Mouse (Mus musculus) forebrain, embryonic 11.5 days (tissue): Measurements from ENCODE around the gene Gm11020. TPM values are rescaled to one million over a fixed set of nuclear protein-coding genes. Genes with fewer than 3 reads are reported as not detected.
"Not testable (repeated sequence)": the region's sequence is repeated elsewhere in the genome, so short reads cannot be mapped to it uniquely, and the experiment has no call there.

ENCODE experiments used
- ATAC-seq: fragments of 200-750 bp; cut with Nextera tagmentation; replicated peaks from 2 replicates; pipeline ENCODE4 v1.8.0; 2017; ENCODE audit warnings: moderate TSS enrichment; ENCODE audit not compliant: low FRiP score
- DNase-seq: peaks from one replicate; pipeline ENCODE4 v3.0.0-alpha.2; 2017; ENCODE audit warnings: low spot score
- H3K27ac ChIP-seq: fragments of 300-500 bp; sonication (generic); 2 replicates; pipeline ENCODE4 v1.5.1; 2014; ENCODE audit warnings: low read depth, low read length
- H3K27me3 ChIP-seq: fragments of 300-500 bp; sonication (generic); 2 replicates; pipeline ENCODE4 v1.6.1; 2014; ENCODE audit warnings: mild to moderate bottlenecking, low read length, mixed read lengths; ENCODE audit not compliant: control insufficient read depth, insufficient read depth
- H3K36me3 ChIP-seq: fragments of 300-500 bp; sonication (generic); 2 replicates; pipeline ENCODE4 v1.6.1; 2014; ENCODE audit warnings: mild to moderate bottlenecking, low read length, moderate library complexity, mixed read lengths; ENCODE audit not compliant: control insufficient read depth, insufficient read depth
- H3K4me1 ChIP-seq: fragments of 300-500 bp; sonication (generic); replicated peaks from 2 replicates; pipeline ENCODE4 v1.6.1; 2014; ENCODE audit warnings: low read length, mixed read lengths; ENCODE audit not compliant: control insufficient read depth, insufficient read depth
- H3K4me2 ChIP-seq: fragments of 300-500 bp; sonication (generic); 2 replicates; pipeline ENCODE4 v1.6.1; 2014; ENCODE audit warnings: low read depth, mild to moderate bottlenecking, low read length, moderate library complexity, mixed read lengths; ENCODE audit not compliant: severe bottlenecking
- H3K4me3 ChIP-seq: fragments of 300-500 bp; sonication (generic); 2 replicates; pipeline ENCODE4 v1.5.1; 2014; ENCODE audit warnings: low read depth, low read length
- H3K9ac ChIP-seq: fragments of 300-500 bp; sonication (generic); 2 replicates; pipeline ENCODE4 v1.6.1; 2014; ENCODE audit warnings: low read length
- H3K9me3 ChIP-seq: fragments of 300-500 bp; sonication (generic); 2 replicates; pipeline ENCODE4 v1.6.1; 2016; ENCODE audit warnings: low read length, mixed read lengths; ENCODE audit not compliant: control insufficient read depth
- WGBS: fragments of 180-500 bp; shearing (Covaris S2); extraction: QIAGEN DNeasy Blood & Tissue Kit; methylation state at CpG from one replicate; pipeline ENCODE4 v1.1.7; 2014; 5-methylcytosine and 5-hydroxymethylcytosine counted together
- polyA plus RNA-seq: library from polyadenylated mRNA; unstranded; fragments of >200 nt; fragmentation: Nextera tagmentation; extraction: Ambion mirVana; gene quantifications from 2 replicates; pipeline ENCODE4 v1.2.1, GENCODE M21; 2014

The Gm11020 gene
- not detected in 2 replicates for polyA plus RNA-seq

GRCm38 (mm10) chr8:104321267-104321666 is at the start of gene Gm11020:
Gm11020 (plus strand) TSS chr8:104321567.
- H3K4me2 ChIP-seq, DNase-seq, H3K27me3 ChIP-seq, H3K4me1 ChIP-seq, H3K9ac ChIP-seq, H3K27ac ChIP-seq, H3K9me3 ChIP-seq, H3K36me3 ChIP-seq, H3K4me3 ChIP-seq, ATAC-seq: not testable (repeated sequence)
- 89% methylated on average over 9 of the region's 11 CpGs for WGBS

GRCm38 (mm10) chr8:104293081-104293480 is 28.3 kb upstream of the Gm11020 start, which contains the start of gene Cmtm2a:
Cmtm2a (minus strand) TSS chr8:104293181.
- not testable (repeated sequence) for H3K9ac ChIP-seq, H3K4me1 ChIP-seq, H3K9me3 ChIP-seq, H3K36me3 ChIP-seq, H3K4me3 ChIP-seq, H3K27me3 ChIP-seq, ATAC-seq, DNase-seq, H3K27ac ChIP-seq, H3K4me2 ChIP-seq
- 95% methylated on average over 12 of the region's 12 CpGs for WGBS

GRCm38 (mm10) chr8:104294396-104294795 is 27.0 kb upstream of the Gm11020 start:
- Histone ChIP-seq H3K36me3 (no peaks in the 10 kb centered on the region), H3K4me3 (no peak overlapping the region), H3K9me3 (no peaks in the 10 kb centered on the region), H3K4me1 (no peaks in the 10 kb centered on the region), H3K9ac (no peak overlapping the region), H3K27ac (no peak overlapping the region), H3K4me2 (no peak overlapping the region), H3K27me3 (no peaks in the 10 kb centered on the region)
- DNase-seq, result no peak
- ATAC-seq, result no peak
- WGBS, result 79% methylated on average over 1 of the region's 1 CpGs

- not testable (repeated sequence) for H3K27ac ChIP-seq, H3K27me3 ChIP-seq, H3K4me1 ChIP-seq, H3K4me2 ChIP-seq, H3K9ac ChIP-seq, H3K4me3 ChIP-seq, H3K9me3 ChIP-seq, H3K36me3 ChIP-seq
- WGBS, result 11% methylated on average over 3 of the region's 3 CpGs
- DNase-seq (peak; percentile 60), ATAC-seq (peak; percentile 82)
These were observed 19.8 kb upstream of the Gm11020 start for GRCm38 (mm10) chr8:104301577-104301976.

- H3K36me3 ChIP-seq, H3K4me3 ChIP-seq, H3K9me3 ChIP-seq, H3K9ac ChIP-seq, DNase-seq, ATAC-seq, H3K27me3 ChIP-seq, H3K4me1 ChIP-seq, H3K4me2 ChIP-seq, H3K27ac ChIP-seq: not testable (repeated sequence)
- WGBS, result 97% methylated on average over 4 of the region's 4 CpGs
These were observed 18.8 kb upstream of the Gm11020 start for GRCm38 (mm10) chr8:104302536-104302935.

- Histone ChIP-seq H3K9ac (no peak overlapping the region), H3K4me1 (no peaks in the 10 kb centered on the region), H3K27me3 (no peaks in the 10 kb centered on the region), H3K9me3 (no peaks in the 10 kb centered on the region), H3K4me3 (no peak overlapping the region), H3K27ac (no peak overlapping the region), H3K4me2 (no peak overlapping the region), H3K36me3 (no peaks in the 10 kb centered on the region)
- WGBS, result 86% methylated on average over 11 of the region's 11 CpGs
- ATAC-seq, result no peak
- no peak for DNase-seq
These were observed 16.4 kb upstream of the Gm11020 start for GRCm38 (mm10) chr8:104304962-104305361.

- H3K9ac ChIP-seq, DNase-seq, H3K36me3 ChIP-seq, H3K4me3 ChIP-seq, H3K27me3 ChIP-seq, H3K9me3 ChIP-seq, H3K4me1 ChIP-seq, H3K4me2 ChIP-seq, H3K27ac ChIP-seq, ATAC-seq: not testable (repeated sequence)
- 76% methylated on average over 6 of the region's 6 CpGs for WGBS
These were observed 13.0 kb upstream of the Gm11020 start for GRCm38 (mm10) chr8:104308341-104308740.

- not testable (repeated sequence) for H3K9me3 ChIP-seq, H3K27ac ChIP-seq, H3K4me3 ChIP-seq, H3K4me1 ChIP-seq, H3K9ac ChIP-seq, DNase-seq, H3K36me3 ChIP-seq, ATAC-seq, H3K27me3 ChIP-seq, H3K4me2 ChIP-seq
- WGBS, result 88% methylated on average over 34 of the region's 36 CpGs
These were observed 11.8 kb upstream of the Gm11020 start, which contains the start of the genes Gm45711 and Cmtm1 for GRCm38 (mm10) chr8:104309441-104310155. Gm45711 (minus strand) TSS chr8:104310081. Cmtm1 (minus strand) TSS chr8:104310145.

GRCm38 (mm10) chr8:104312023-104312422 is 9.3 kb upstream of the Gm11020 start:
- not testable (repeated sequence) for H3K9ac ChIP-seq, H3K4me3 ChIP-seq, H3K27me3 ChIP-seq, H3K9me3 ChIP-seq, H3K27ac ChIP-seq, H3K36me3 ChIP-seq, H3K4me1 ChIP-seq, ATAC-seq, DNase-seq, H3K4me2 ChIP-seq
- WGBS, result 95% methylated on average over 3 of the region's 3 CpGs
